Mouse (Mus musculus) myocyte (in vitro differentiated cells): ENCODE measurements around the gene Mettl27.

Experiments
- CEBPB ChIP-seq: IDR thresholded peaks from 2 replicates; pipeline ENCODE4 v1.6.1; 2011; ENCODE audit warnings: mild to moderate bottlenecking, moderate library complexity; ENCODE audit not compliant: poor library complexity, insufficient read depth, severe bottlenecking
- E2F4 ChIP-seq: IDR thresholded peaks from one replicate; pipeline ENCODE4 v1.6.1; 2011; ENCODE audit warnings: mild to moderate bottlenecking, control low read depth, moderate library complexity; ENCODE audit not compliant: insufficient read depth
- MAX ChIP-seq: IDR thresholded peaks from one replicate; pipeline ENCODE4 v1.6.1; 2011; ENCODE audit warnings: low read depth, mild to moderate bottlenecking, control low read depth
- MYOD1 ChIP-seq, 3 experiments: IDR thresholded peaks; one replicate each; pipeline ENCODE4 v1.6.1; 2011; ENCODE audit warnings: control low read depth in 2 of 3, low read depth in 2 of 3, mild to moderate bottlenecking in 2 of 3, moderate library complexity in 1 of 3; ENCODE audit not compliant: insufficient read length in 2 of 3, control insufficient read depth in 1 of 3
- MYOG ChIP-seq, 3 experiments: IDR thresholded peaks; one replicate each; pipeline ENCODE4 v1.6.1; 2011; ENCODE audit warnings: control low read depth in 2 of 3, low read depth in 2 of 3, mild to moderate bottlenecking in 2 of 3; ENCODE audit not compliant: insufficient read length in 2 of 3, control insufficient read depth in 1 of 3, insufficient read depth in 1 of 3
- POLR2A ChIP-seq: IDR thresholded peaks from one replicate; pipeline ENCODE4 v1.6.1; 2011; ENCODE audit warnings: low read depth, mild to moderate bottlenecking, control low read depth, moderate library complexity; ENCODE audit not compliant: insufficient read length
- POLR2AphosphoS2 ChIP-seq: IDR thresholded peaks from one replicate; pipeline ENCODE4 v1.6.1; 2011; ENCODE audit warnings: low read depth, control low read depth; ENCODE audit not compliant: insufficient read length
- REST ChIP-seq: IDR thresholded peaks from one replicate; pipeline ENCODE4 v1.6.1; 2011; ENCODE audit warnings: mild to moderate bottlenecking, control low read depth, moderate library complexity; ENCODE audit not compliant: insufficient read depth, insufficient read length
- SRF ChIP-seq: IDR thresholded peaks from one replicate; pipeline ENCODE4 v1.6.1; 2011; ENCODE audit warnings: low read depth; ENCODE audit not compliant: control insufficient read depth, insufficient read length
- TCF12 ChIP-seq: IDR thresholded peaks from one replicate; pipeline ENCODE4 v1.6.1; 2011; ENCODE audit warnings: mild to moderate bottlenecking, control low read depth; ENCODE audit not compliant: poor library complexity, insufficient read depth, severe bottlenecking
- TCF3 ChIP-seq: IDR thresholded peaks from one replicate; pipeline ENCODE4 v1.6.1; 2011; ENCODE audit warnings: low read depth, control low read depth; ENCODE audit not compliant: insufficient read length
- USF1 ChIP-seq: IDR thresholded peaks from one replicate; pipeline ENCODE4 v1.6.1; 2011; ENCODE audit warnings: low read depth, mild to moderate bottlenecking, control low read depth, moderate library complexity

DNA sequence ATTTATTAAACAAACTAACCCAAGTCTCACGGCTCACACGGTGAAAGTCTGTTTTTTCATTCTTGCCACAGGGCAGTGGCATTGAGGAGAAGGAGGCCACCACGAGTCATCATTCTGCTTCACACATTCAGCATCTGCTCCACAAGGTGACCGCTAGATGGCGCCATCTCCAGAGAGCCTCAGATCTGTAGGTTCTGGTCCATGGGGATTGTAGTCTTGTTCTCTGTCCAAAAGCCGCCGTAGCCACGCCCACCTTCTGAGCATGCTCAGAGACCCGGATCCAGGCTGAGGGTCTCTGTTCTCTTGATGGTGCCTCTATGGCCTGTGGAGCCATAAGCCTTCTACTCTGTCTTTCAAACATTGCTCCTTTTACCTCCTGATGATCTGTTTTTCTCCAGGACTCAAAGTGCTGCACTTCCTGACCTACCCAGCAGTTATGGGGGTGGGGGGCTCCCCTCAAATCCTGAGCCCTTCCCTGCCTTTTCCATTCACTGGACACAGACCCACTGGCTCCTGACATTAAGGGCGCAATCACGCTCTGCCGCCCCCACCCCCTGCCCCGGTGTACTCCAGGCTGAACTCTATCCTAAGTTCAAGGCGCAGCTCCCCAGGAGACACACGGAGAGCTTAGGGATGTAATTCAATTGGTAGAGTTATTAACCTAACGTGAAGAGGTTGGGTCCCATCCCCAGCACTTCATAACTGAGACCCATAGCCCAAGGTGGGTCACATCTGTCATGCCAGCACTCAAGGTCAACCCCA, 13.9 kb upstream of the Mettl27 start:
- TF ChIP-seq POLR2A (no peak), TCF12 (no peak), MAX (no peak), USF1 (no peak), MYOD1 (IDR thresholded peaks at IDR 0.05; ENCODE audit: control insufficient read depth in 1 of 3, insufficient read length in 2 of 3, low read depth in 2 of 3) (no peak), CEBPB (no peak), MYOG (IDR thresholded peaks at IDR 0.05; ENCODE audit: control insufficient read depth in 1 of 3, insufficient read depth in 1 of 3, insufficient read length in 2 of 3, low read depth in 2 of 3) (no peak), E2F4 (no peak), TCF3 (no peak), POLR2AphosphoS2 (no peak), SRF (no peak), REST (no peak)
